Mouse (Mus musculus) small intestine, adult 2 months (tissue): ENCODE data around the gene Zbtb8os.

ENCODE experiments used
- CTCF ChIP-seq: fragments of 200-500 bp; IDR thresholded peaks from 2 replicates; pipeline ENCODE4 v1.5.1; 2012; ENCODE audit warnings: low read depth, mild to moderate bottlenecking, control low read depth, inconsistent platforms, low read length, moderate library complexity, mixed read lengths; ENCODE audit not compliant: insufficient replicate concordance, insufficient read length; ENCODE audit errors: extremely low read depth
- POLR2A ChIP-seq: fragments of 200-500 bp; IDR thresholded peaks from 2 replicates; pipeline ENCODE4 v1.6.1; 2012; ENCODE audit warnings: low read depth, mild to moderate bottlenecking, control low read depth, inconsistent platforms, low read length, moderate library complexity

- no peak for TF ChIP-seq CTCF
- no peak for TF ChIP-seq POLR2A
Observed at GRCm38 (mm10) chr4:129332846-129333245, 2.6 kb upstream of the Zbtb8os start.
